Mouse (Mus musculus) left cerebral cortex, adult 18-20 months (tissue): ENCODE measurements around the gene Zfp936. TPM values are rescaled to one million over a fixed set of nuclear protein-coding genes. Genes with fewer than 3 reads are reported as not detected.
"Not testable (repeated sequence)": the region's sequence is repeated elsewhere in the genome, so short reads cannot be mapped to it uniquely, and the experiment has no call there.

Experiments
- DNase-seq, 2 experiments: peaks; one replicate each; pipeline ENCODE4 v3.0.0; 2021 to 2022; ENCODE audit warnings: low spot score in 2 of 2, mixed read lengths in 1 of 2
- long read RNA-seq, 2 experiments: library from polyadenylated mRNA; stranded (forward); transcript quantifications; one replicate each; pipeline ENCODE4 v2.0.0; 2021
- microRNA-seq, 2 experiments: library from miRNA; unstranded; fragments of <30 nt; microRNA quantifications; one replicate each; pipeline ENCODE4 v1.2.0; 2021
- total RNA-seq, 2 experiments: library from RNA; stranded (reverse); gene quantifications; 2 replicates each; pipeline ENCODE4 v1.2.3; 2021

The Zfp936 gene
- not detected for total RNA-seq
- long read RNA-seq, experiment 1: 0 reads
- long read RNA-seq, experiment 2: 0 reads

DNA sequence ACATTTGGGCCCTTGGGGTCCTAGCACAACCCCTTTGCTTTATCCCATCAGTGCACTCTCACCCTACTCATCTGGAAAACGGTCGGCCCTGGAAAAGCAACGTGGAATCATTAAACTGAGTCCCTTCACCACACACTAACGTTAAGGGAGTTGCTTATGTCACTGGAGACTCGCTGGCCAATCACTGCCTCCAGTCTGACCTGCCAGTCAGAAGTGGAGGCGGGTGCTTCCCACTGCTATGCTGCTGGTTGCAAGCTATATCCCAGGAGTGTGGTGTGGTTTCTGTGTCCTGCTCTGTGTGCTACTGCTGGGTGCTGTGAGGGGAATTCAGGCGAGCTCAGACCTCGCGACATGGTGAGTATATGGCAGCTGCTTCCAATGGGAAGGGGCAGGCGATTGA lies at the start of gene Zfp936:
Gene Zfp936, plus strand, starts transcription at position 301 of the 400 bp plus-strand sequence.
- not testable (repeated sequence) for DNase-seq

- DNase-seq: no peak
These were observed 36.2 kb upstream of the Zfp936 start for GRCm38 (mm10) chr7:43077831-43078230.

GRCm38 (mm10) chr7:43128691-43129090 lies 14.7 kb downstream of the Zfp936 start:
- not testable (repeated sequence) for DNase-seq

- not testable (repeated sequence) for DNase-seq
These were observed 50.1 kb downstream of the Zfp936 start for GRCm38 (mm10) chr7:43164121-43164520.

DNA sequence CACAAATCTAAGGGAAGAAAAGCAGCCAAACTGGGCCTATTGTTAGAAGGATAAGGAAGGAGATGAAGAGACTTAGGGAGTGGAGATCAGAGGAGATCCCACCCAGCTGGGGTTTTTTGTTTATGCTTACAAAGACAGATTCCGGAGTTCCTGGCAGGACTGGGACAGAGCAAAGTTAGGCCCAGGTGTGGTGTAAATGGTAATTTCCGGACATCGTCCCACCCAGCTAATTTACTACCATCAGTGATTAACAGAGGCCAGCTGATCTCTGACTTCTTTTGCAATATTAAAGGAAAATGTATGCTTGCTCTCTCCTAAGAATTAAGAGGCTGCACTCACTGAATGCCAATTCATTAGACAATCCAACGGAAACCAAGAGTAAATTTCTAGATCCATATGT lies 53.1 kb downstream of the Zfp936 start:
- not testable (repeated sequence) for DNase-seq

GRCm38 (mm10) chr7:43167811-43168210 lies 53.8 kb downstream of the Zfp936 start:
- not testable (repeated sequence) for DNase-seq

DNA sequence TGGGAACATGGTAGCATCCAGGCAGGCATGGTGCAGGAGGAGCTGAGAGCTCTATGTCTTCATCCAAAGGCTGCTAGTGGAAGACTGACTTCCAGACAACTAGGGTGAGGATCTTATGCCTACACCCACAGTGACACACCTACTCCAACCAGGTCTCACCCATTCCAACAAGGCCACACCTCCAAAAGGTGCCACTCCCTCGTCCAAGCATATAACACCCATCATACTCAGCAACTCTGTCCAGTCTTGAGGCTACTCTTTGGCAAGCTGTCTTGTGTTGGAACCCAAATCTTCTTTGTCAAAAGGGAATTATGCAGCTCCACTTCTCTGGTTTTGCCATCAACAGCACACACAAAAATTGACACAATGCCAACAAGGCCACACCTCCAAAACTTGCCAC lies 54.2 kb downstream of the Zfp936 start:
- DNase-seq: not testable (repeated sequence)

GRCm38 (mm10) chr7:43177003-43177702 lies 63.1 kb downstream of the Zfp936 start:
- no peak for DNase-seq

DNA sequence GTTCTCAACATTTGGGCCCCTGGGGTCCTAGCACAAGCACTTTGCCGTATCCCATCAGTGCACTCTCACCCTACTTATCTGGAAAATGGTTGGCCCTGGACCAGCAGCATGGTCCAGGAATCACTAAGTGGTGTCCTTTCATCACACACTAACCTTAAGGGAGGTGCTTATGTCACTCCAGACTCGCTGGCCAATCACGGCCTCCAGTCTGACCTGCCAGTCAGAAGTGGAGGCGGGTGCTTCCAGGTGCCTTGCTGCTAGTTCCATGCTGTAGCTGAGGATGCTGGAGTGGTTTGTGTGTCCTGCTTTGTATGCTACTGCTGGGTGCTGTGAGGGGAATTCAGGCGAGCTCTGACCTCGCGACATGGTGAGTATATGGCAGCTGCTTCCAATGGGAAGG lies 99.8 kb downstream of the Zfp936 start:
- not testable (repeated sequence) for DNase-seq

Small RNA genes lying within 50 kb of the gene (microRNA-seq; reads per million reads assigned to microRNA genes)
- gene Gm22707: 0 reads per million in 2 experiments

Other genes with a start within 250 kb of the Zfp936 start
- gene Gm2381, start 247.0 kb upstream of the Zfp936 start, total RNA-seq: under 1 TPM; 0.09 to 0.16 TPM
- gene Vmn2r63, start 180.4 kb upstream of the Zfp936 start, total RNA-seq: not detected
- not detected for gene Gm9268, start 95.5 kb upstream of the Zfp936 start, total RNA-seq
- 10 to 100 TPM; 21.0 to 22.8 TPM for gene Zfp715, start 199.1 kb downstream of the Zfp936 start, total RNA-seq
- gene Siglecf, start 237.1 kb downstream of the Zfp936 start, total RNA-seq: under 1 TPM; 0.49 to 0.66 TPM